Mouse (Mus musculus): Measurements from ENCODE around the gene Mrps5.

DNA sequence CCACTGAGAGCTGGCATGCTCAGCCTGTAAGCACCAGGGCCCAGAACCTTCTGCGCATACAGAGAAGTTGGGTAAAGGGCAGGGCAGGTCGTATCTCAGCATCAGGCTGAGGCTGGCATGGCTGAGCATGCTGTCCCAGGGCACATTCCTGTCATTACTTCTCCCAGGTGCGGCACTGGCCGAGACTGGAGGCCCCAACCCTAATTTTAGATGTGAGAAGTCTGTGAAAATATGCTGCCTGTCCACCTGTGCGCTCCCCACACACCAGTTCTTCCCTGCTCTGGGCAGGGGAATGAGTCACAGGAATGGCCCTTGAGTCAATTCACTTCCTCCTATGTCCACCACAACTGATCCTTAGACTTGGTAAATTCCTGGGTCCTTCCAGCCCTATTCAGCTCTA, 38.6 kb downstream of the Mrps5 start:
- TF ChIP-seq CTCF (IDR thresholded peaks at IDR 0.05; ENCODE audit: control insufficient read depth, insufficient read depth, low read length) (no peak), POLR2A (IDR thresholded peaks at IDR 0.05; ENCODE audit: borderline replicate concordance, control insufficient read depth, low read depth, low read length) (no peak)
